Mouse (Mus musculus) adrenal gland, postnatal 10 days (tissue): ENCODE measurements around the gene Nt5c3b. TPM values are rescaled to one million over a fixed set of nuclear protein-coding genes. Genes with fewer than 3 reads are reported as not detected.

Source experiments
- DNase-seq: peaks from one replicate; pipeline ENCODE4 v3.0.0; 2021; ENCODE audit warnings: mixed read lengths
- microRNA-seq: library from miRNA; unstranded; fragments of <30 nt; microRNA quantifications from one replicate; pipeline ENCODE4 v1.2.0, GENCODE M21; 2021
- total RNA-seq, 2 experiments: library from RNA; stranded (reverse); gene quantifications; 2 replicates each; pipeline ENCODE4 v1.2.3; 2021

The Nt5c3b gene
- total RNA-seq, 2 experiments from 2014 or later = 42.6 to 54.8 TPM

DNA sequence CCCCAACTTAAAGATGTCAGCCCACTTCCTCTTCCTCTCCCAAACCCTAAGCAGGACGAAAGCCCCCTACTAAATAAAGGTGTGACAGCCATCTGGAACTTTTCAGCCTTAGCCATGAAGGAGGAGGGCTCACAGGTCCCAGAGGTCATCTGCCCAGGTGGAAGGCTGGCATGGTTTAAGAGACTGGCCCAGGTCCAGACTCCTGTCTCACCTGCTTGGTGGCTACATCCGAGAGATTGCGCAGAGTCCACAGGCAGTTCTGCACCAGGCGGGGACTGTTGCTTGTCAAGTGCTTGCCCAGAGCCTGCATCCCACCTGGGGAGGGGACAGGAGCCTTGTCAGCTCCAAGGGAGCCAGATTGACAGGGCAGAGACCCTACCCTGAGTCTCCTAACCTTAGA lies 62.3 kb downstream of the Nt5c3b start:
- no peak for DNase-seq

DNA sequence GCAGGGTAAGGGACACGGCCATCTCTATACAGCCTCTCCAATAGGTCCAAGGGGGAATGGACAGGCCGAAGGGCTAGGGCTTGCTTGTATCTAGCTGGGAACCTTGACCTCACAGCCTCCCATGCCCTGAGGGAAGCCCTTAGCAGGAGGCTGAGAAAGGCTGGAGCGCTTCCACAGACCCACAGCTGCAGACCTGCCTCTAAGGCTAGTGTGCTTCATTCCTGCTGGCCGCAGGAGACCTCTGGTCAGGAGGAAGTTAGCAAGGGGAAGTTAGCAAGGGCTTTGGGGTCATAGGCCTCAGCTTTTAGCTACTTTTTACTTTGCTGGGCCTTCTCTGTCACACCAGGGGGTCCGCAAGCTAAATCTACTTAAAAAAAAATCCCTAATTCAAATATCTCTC lies 63.2 kb downstream of the Nt5c3b start:
- no peak for DNase-seq

DNA sequence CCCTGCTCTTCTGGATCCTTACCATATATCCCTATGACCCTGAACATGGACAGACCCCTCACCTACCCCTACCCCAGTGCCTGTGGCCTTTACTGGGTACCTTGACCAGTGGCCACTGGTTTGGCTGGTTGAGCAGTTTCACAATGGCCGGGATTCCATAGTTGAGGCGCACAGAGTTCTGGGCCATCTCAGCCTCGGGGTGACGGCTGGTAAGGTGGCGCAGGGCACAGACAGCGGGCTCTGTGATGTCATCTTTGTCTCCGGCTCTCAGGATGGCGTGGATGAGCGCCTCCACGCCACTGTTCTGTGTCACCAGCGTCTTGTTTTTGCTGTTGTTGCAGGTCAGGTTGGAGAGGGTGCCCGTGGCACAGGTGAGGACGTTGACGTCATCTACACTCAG lies 63.6 kb downstream of the Nt5c3b start:
- no peak for DNase-seq

- no peak for DNase-seq
These were observed 64.7 kb downstream of the Nt5c3b start for GRCm38 (mm10) chr11:100376746-100377389.

GRCm38 (mm10) chr11:100376005-100376404 lies 65.6 kb downstream of the Nt5c3b start:
- no peak for DNase-seq

GRCm38 (mm10) chr11:100375127-100375526 lies 66.5 kb downstream of the Nt5c3b start:
- no peak for DNase-seq

Small RNAs within 50 kb of the gene (microRNA-seq; reads per million reads assigned to microRNA genes)
- gene Gm27374 (not detected), gene Mir7116 (not detected)

Other genes with a start within 250 kb of the Nt5c3b start
- gene Krt9, start 248.6 kb downstream of the Nt5c3b start, total RNA-seq = under 1 TPM in 1 of 2 experiments, not detected in 1; 0.21 TPM
- gene Krt14, start 234.3 kb downstream of the Nt5c3b start, total RNA-seq = 1 to 10 TPM in 1 of 2 experiments, under 1 TPM in 1; 0.45 to 1.2 TPM
- gene Krt16, start 192.9 kb downstream of the Nt5c3b start, total RNA-seq = not detected
- not detected for gene Krt17, start 180.8 kb downstream of the Nt5c3b start, total RNA-seq
- gene Krt42, start 171.9 kb downstream of the Nt5c3b start, total RNA-seq = not detected
- gene Eif1, start 121.9 kb downstream of the Nt5c3b start, total RNA-seq = 1,000 to 10,000 TPM in 1 of 2 experiments, 100 to 1,000 TPM in 1; 930 to 1,143 TPM
- not detected for gene Gast, start 107.4 kb downstream of the Nt5c3b start, total RNA-seq
- gene Hap1, start 85.7 kb downstream of the Nt5c3b start, total RNA-seq = 10 to 100 TPM; 42.8 to 54.2 TPM
- 10 to 100 TPM; 89.6 to 99.0 TPM for gene Jup, start 44.0 kb downstream of the Nt5c3b start, total RNA-seq
- 10 to 100 TPM; 29.4 to 30.1 TPM for gene P3h4, start 27.0 kb downstream of the Nt5c3b start, total RNA-seq
- 10 to 100 TPM; 46.5 to 49.1 TPM for gene Fkbp10, start 26.1 kb downstream of the Nt5c3b start, total RNA-seq
- gene Klhl10, start 109 bp upstream of the Nt5c3b start, total RNA-seq = 1 to 10 TPM in 1 of 2 experiments, under 1 TPM in 1; 0.81 to 2.1 TPM
- gene Klhl11, start 30.9 kb upstream of the Nt5c3b start, total RNA-seq = 10 to 100 TPM; 35.0 to 36.3 TPM
- 100 to 1,000 TPM; 380 to 552 TPM for gene Acly, start 86.2 kb upstream of the Nt5c3b start, total RNA-seq
- gene Ttc25, start 103.8 kb upstream of the Nt5c3b start, total RNA-seq = 1 to 10 TPM; 1.4 to 1.6 TPM
- gene Cnp, start 133.1 kb upstream of the Nt5c3b start, total RNA-seq = 10 to 100 TPM; 32.9 to 35.7 TPM
- 10 to 100 TPM; 44.9 to 54.3 TPM for gene Nkiras2, start 177.4 kb upstream of the Nt5c3b start, total RNA-seq
- 100 to 1,000 TPM; 212 to 265 TPM for gene Dnajc7, start 178.4 kb upstream of the Nt5c3b start, total RNA-seq